Mouse (Mus musculus): ENCODE data around the gene Nog. TPM values are rescaled to one million over a fixed set of nuclear protein-coding genes. Genes with fewer than 3 reads are reported as not detected.

Nog gene
- total RNA-seq, 2 experiments from 2014 or later: 1.9 to 2.6 TPM

DNA sequence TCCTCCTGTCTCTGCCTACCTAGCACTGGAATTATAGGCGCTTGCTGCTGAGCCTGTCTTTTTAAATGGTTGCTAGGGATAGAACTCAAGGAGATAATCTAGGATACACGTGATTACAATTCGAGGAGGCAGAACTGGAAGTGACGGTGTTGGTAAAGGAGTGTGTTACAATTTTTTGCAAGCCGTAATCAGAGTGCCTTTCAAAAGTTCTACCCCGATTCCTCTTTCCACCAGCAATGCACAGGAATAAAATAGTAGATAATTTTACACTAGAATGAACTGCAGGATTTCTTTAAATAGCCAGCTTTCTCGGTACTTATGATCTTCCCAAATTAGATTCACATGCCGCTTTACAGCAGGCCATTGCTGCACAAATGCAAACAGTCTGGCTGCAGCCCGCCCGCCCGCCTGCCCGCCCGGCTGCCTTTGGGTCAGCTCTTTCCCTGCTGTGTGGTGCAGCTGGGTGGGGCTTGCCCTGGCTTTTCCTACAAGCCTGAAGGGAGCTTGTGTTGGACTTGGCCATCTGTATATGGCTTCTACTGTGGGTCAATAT is 32.2 kb downstream of the Nog start:
- no peak for DNase-seq (ENCODE audit: low spot score)

DNA sequence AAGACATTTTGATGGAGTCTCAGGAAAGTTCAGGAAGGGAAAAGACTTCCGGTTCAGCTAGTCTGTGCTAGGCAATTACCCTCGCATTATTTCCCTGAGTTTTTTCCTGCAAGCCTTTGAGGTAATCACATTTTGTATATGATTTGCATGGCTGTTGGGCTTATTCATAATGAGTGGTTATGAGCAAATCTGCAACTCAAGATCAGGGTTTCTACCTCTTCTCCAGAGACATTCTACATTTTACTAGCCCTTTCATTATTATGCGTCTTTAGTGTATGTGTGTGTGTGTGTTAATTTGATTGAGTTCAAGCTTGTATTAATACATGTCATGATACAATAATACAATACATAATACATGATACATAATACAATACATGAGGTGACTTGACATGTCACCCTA is 34.6 kb downstream of the Nog start:
- DNase-seq (ENCODE audit: low spot score): no peak

DNA sequence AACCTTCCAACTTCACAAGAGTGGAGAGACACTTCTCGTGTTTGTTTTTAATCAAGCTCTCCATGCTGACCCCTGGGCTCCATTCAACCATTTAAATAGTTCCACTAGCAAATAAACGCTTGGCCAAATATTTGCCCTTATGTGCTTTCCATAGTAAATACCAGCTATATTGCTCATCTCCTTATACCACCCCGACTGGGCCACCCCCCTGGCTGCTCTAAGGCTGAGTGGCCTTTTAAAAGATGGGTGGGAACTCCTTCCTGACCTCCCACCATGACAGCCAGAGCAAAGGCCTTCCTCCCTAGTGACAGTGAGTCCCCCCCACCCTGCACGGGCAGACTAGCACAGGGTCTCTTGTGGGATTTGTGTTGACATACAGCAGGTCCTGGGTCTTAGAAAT is 37.1 kb downstream of the Nog start:
- no peak for DNase-seq (ENCODE audit: low spot score)

DNA sequence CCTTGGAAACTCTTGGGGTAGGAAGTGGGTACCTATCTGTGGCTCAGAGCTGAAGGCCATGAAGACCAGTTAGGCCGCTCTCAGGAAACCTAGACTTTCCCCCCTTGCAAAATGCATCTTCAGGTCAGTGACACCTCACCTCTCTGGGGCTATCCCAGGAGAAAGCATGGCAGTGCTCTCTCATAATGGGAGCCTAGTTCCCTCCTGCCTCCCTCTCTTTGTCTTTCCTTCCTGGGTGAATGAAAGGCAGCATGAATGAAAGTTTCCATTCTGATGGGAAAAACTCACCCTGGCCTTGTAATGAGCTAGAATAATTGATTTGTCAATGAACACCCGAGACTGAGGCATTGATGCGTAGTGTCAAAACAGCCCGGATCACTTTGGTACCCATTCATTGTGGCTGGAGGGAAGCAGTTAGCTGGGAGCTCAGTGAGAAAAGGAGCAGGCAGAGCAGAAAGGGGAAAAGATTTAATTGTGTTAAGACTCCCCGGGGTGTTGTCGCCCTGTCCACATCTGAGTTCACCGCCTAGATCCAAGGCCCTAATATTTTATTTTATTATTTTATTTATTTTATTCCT is 42.7 kb downstream of the Nog start:
- DNase-seq (ENCODE audit: low spot score): no peak

DNA sequence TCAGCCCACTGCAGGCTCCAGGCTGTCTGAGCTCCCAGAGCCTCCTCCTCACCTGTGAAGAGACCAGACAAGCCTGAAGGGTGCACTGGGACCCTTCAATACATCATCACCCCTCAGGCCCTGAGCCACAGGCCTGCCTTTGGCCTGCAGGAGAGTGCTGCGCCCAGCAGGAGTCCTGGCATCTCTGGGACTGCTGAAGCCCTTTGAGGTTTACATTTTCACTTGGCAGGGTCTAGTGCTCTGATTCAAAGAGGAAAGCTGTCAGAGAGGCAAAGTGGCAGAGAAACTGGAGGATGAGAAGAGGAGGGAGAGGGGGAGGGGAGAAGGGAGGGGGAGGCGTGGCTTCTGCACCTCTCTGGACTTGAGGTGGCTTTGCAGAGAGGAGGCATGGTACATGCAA is 44.2 kb downstream of the Nog start:
- no peak for DNase-seq (ENCODE audit: low spot score)

DNA sequence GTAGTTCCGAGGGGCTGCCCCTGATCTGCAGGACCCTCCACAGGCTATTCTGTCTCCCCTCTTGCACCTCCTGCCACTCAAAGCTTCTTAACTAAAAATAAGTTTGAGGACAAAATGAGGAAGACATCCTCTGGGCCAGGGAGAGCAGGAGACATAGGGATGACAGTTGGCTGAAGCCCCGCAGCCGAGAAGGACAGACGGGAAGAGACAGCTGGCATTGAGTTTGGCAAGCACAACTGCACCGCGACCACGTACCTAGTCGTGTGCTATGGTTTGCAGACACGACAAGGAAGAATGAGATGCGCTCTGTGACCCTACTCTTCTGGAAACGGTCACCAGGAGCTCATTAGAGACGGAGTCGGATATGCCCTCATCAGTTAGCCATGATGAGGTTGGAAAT is 48.2 kb downstream of the Nog start:
- DNase-seq (ENCODE audit: low spot score): no peak

Other genes starting within 250 kb of the Nog start
- gene Dgke, start 235.5 kb downstream of the Nog start, total RNA-seq (2021): 1 to 10 TPM; 2.7 to 3.0 TPM
- not detected for gene Gm525, start 228.5 kb downstream of the Nog start, total RNA-seq (2021)

All from gastrocnemius, adult 18-20 months (tissue).